ENCODE assay signal across 19 mouse cellular contexts in the genomic region with DNA sequence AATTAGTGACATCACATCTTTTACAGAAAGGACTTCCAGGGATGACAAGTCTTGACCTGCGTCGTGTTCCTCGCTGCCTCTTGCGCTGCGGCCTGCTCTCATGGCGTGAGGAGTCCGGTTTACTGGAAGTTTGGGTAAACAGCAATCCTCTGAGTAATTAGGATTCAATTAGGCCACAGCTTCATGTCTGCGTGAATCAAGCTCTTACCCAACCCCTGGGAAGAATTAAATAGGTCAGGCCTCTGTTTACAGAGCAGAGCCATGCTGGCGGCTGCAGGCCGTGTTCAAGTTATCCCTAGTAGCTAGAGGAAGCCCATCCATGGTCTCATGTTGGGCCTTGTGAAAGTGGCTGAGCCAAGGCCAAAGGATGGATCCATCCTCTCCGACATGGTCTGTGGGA. TPM values are rescaled to one million over a fixed set of nuclear protein-coding genes. Genes with fewer than 3 reads are reported as not detected.
DNase-seq lines count a peak whose midpoint lies in the region; ATAC-seq and TF ChIP-seq lines count a peak whose summit lies in the region.
"Had no signal": no experiment of that assay in that cellular context is flagged by ENCODE, and none has a peak within 500 bp of the region (broad histone marks: within the 10 kb centered on the region; RNA-seq: fewer than 3 reads in every experiment).

No protein-coding gene starts in this region.

- no peak for ATAC-seq in stomach, embryonic 15.5 days (ENCODE audit: insufficient read depth, low FRiP score, low read depth)
- ATAC-seq in midbrain, embryonic 16.5 days, result no peak
- ATAC-seq: forebrain, embryonic 15.5 days; hindbrain, postnatal 0 days had no signal

- no peak overlapping the region for H3K4me3 ChIP-seq in liver, adult 2 months (ENCODE audit: insufficient read depth, low read depth, low read length)
- H3K4me3 ChIP-seq in embryonic fibroblast, embryonic 13.5 days (ENCODE audit: insufficient read depth, low read length), result no peak overlapping the region
- H3K4me3 ChIP-seq in stomach, embryonic 15.5 days (replicated peaks), result no peak overlapping the region
- H3K4me3 ChIP-seq in midbrain, embryonic 16.5 days (ENCODE audit: low read depth, low read length), result no peak overlapping the region
- H3K4me3 ChIP-seq: forebrain, embryonic 15.5 days; heart, embryonic 10.5 days; limb, embryonic 15.5 days; neural tube, embryonic 12.5 days had no signal

- no peak overlapping the region for H3K27ac ChIP-seq in liver, adult 2 months (replicated peaks; ENCODE audit: insufficient read depth, low read depth, low read length)
- peak overlapping the region; percentile 65 for H3K27ac ChIP-seq in embryonic fibroblast, embryonic 13.5 days (ENCODE audit: insufficient read depth, low read length)
- peak overlapping the region; percentile 48; the same call in 1 of the 2 replicates for H3K27ac ChIP-seq in stomach, embryonic 15.5 days
- H3K27ac ChIP-seq in midbrain, embryonic 16.5 days (ENCODE audit: low read length), result no peak overlapping the region
- H3K27ac ChIP-seq: forebrain, embryonic 15.5 days; heart, embryonic 10.5 days; hindbrain, postnatal 0 days; limb, embryonic 15.5 days; neural tube, embryonic 12.5 days had no signal

- no peak overlapping the region for H3K4me2 ChIP-seq in stomach, embryonic 15.5 days
- no peak overlapping the region for H3K4me2 ChIP-seq in midbrain, embryonic 16.5 days (ENCODE audit: low read length)
- H3K4me2 ChIP-seq: forebrain, embryonic 15.5 days; limb, embryonic 15.5 days; neural tube, embryonic 12.5 days had no signal

- peaks cover 2% of the 10 kb centered on the region; the same call in 1 of the 2 replicates for H3K4me1 ChIP-seq in liver, adult 2 months (ENCODE audit: control insufficient read depth, insufficient read depth, low read length)
- peaks cover 10% of the 10 kb centered on the region for H3K4me1 ChIP-seq in embryonic fibroblast, embryonic 13.5 days (ENCODE audit: control insufficient read depth, insufficient read depth, low read length)
- H3K4me1 ChIP-seq in stomach, embryonic 15.5 days, result peaks cover 12% of the 10 kb centered on the region
- 0 out of 2 replicates have a peak, but pooled peaks cover 7% of the 10 kb centered on the region for H3K4me1 ChIP-seq in midbrain, embryonic 16.5 days (ENCODE audit: control insufficient read depth, insufficient read depth, low read length)
- H3K4me1 ChIP-seq: forebrain, embryonic 15.5 days; neural tube, embryonic 12.5 days had no signal

- no peak for TF ChIP-seq CTCF in liver, adult 2 months (IDR thresholded peaks at IDR 0.05; ENCODE audit: low read depth, low read length)
- no peak for TF ChIP-seq CTCF in embryonic fibroblast, embryonic 13.5 days (IDR thresholded peaks at IDR 0.05; ENCODE audit: borderline replicate concordance, insufficient read depth, low read length)

- no peak for TF ChIP-seq POLR2A in liver, adult 2 months (IDR thresholded peaks at IDR 0.05; ENCODE audit: extremely low read depth, insufficient read depth, low read length)
- no peak for TF ChIP-seq POLR2A in embryonic fibroblast, embryonic 13.5 days (IDR thresholded peaks at IDR 0.05; ENCODE audit: low read depth, low read length)

- peak; percentile 61 for DNase-seq in liver, adult 2 months (ENCODE audit: extremely low read depth, low read depth, low spot score)
- DNase-seq in liver, result no peak
- peak; percentile 62 for DNase-seq in lung, postnatal 10 days
- no peak for DNase-seq in frontal cortex, adult 2 months (ENCODE audit: extremely low spot score in 1 of 2, low spot score in 1 of 2)
- DNase-seq: adrenal gland, adult 8-10 months; cerebellum, adult 9-10 months; embryo, embryonic 11 days; gastrocnemius, postnatal 14 days; heart, postnatal 36 days; kidney, adult 9 months; thymus, postnatal 36 days had no signal

- no peaks in the 10 kb centered on the region for H3K9me3 ChIP-seq in stomach, embryonic 15.5 days
- no peaks in the 10 kb centered on the region for H3K9me3 ChIP-seq in midbrain, embryonic 16.5 days (replicated peaks; ENCODE audit: control insufficient read depth, low read length, poor library complexity, severe bottlenecking)
- H3K9me3 ChIP-seq: forebrain, embryonic 15.5 days; heart, embryonic 10.5 days; limb, embryonic 15.5 days; neural tube, embryonic 12.5 days had no signal

- no peaks in the 10 kb centered on the region for H3K27me3 ChIP-seq in liver, adult 2 months (ENCODE audit: control insufficient read depth, insufficient read depth, low read length)
- H3K27me3 ChIP-seq in stomach, embryonic 15.5 days (replicated peaks), result no peaks in the 10 kb centered on the region
- no peaks in the 10 kb centered on the region for H3K27me3 ChIP-seq in midbrain, embryonic 16.5 days (ENCODE audit: control insufficient read depth, insufficient read depth, low read depth, low read length)
- H3K27me3 ChIP-seq: forebrain, embryonic 15.5 days; limb, embryonic 15.5 days; neural tube, embryonic 12.5 days had no signal

- no peak overlapping the region for H3K9ac ChIP-seq in liver, adult 2 months (ENCODE audit: low read depth, low read length)
- no peak overlapping the region for H3K9ac ChIP-seq in stomach, embryonic 15.5 days
- no peak overlapping the region for H3K9ac ChIP-seq in midbrain, embryonic 16.5 days (ENCODE audit: low read depth, low read length)
- H3K9ac ChIP-seq: forebrain, embryonic 15.5 days; limb, embryonic 15.5 days; neural tube, embryonic 12.5 days had no signal

- 54% methylated on average over 11 of the region's 11 CpGs for WGBS in liver, adult 2 months
- WGBS in stomach, embryonic 15.5 days, result 66% methylated on average over 11 of the region's 11 CpGs
- WGBS in midbrain, embryonic 16.5 days, result 78% methylated on average over 11 of the region's 11 CpGs

- no peaks in the 10 kb centered on the region for H3K36me3 ChIP-seq in liver, adult 2 months (ENCODE audit: control insufficient read depth, insufficient read depth, low read length)
- no peaks in the 10 kb centered on the region for H3K36me3 ChIP-seq in stomach, embryonic 15.5 days
- no peaks in the 10 kb centered on the region for H3K36me3 ChIP-seq in midbrain, embryonic 16.5 days (ENCODE audit: control insufficient read depth, insufficient read depth, low read length)
- H3K36me3 ChIP-seq: forebrain, embryonic 15.5 days; heart, embryonic 10.5 days; limb, embryonic 15.5 days; neural tube, embryonic 12.5 days had no signal

- no peaks in the 10 kb centered on the region for H3K79me2 ChIP-seq in liver, adult 2 months (ENCODE audit: control insufficient read depth, insufficient read depth, low read length)

RNA-seq across cellular contexts. Expression of a gene that starts 39.5 kb away (rescaled TPM):
- total RNA-seq in liver, adult 2 months (2014; rRNA removed), result 10.7 and 15.4 TPM in 2 replicates
- polyA plus RNA-seq in liver, adult 2 months (2012; rRNA removed), result 14.6 TPM in 2 replicates
- 39.9 and 65.7 TPM in 2 replicates for polyA plus RNA-seq in embryonic fibroblast, embryonic 13.5 days (2011; ENCODE audit: insufficient read length, low read depth, missing spikeins)
- 59.2 and 60.1 TPM in 2 replicates for polyA plus RNA-seq in stomach, embryonic 15.5 days (2015; fragmentation: Nextera tagmentation; extraction: Ambion mirVana)
- polyA plus RNA-seq in midbrain, embryonic 16.5 days (2015; fragmentation: Nextera tagmentation; extraction: Ambion mirVana), result 21.2 and 21.9 TPM in 2 replicates
- 27.1 and 30.2 TPM in 2 replicates for polyA plus RNA-seq in frontal cortex, adult 2 months (2012; rRNA removed)

Comparison
In these comparisons a context has a peak if more than half of its experiments do, and no peak if none do; other contexts are left out.
1. DNase-seq: peak in liver, adult 2 months (single experiment) and lung, postnatal 10 days (single experiment); none in liver (single experiment) and frontal cortex, adult 2 months (0 of 2).
2. H3K27ac ChIP-seq: peak in embryonic fibroblast, embryonic 13.5 days (single experiment) and stomach, embryonic 15.5 days (single experiment); none in liver, adult 2 months (single experiment) and midbrain, embryonic 16.5 days (single experiment).